Mouse (Mus musculus) E14TG2a.4 (cell line): ENCODE measurements around the gene Nudt3.

Experiments
- CTCF ChIP-seq: conservative IDR thresholded peaks from 2 replicates; pipeline ENCODE4 v1.5.1; 2014; ENCODE audit warnings: low read length
- POU5F1 ChIP-seq: IDR thresholded peaks from 2 replicates; pipeline ENCODE4 v1.6.1; 2014; ENCODE audit warnings: low read length, borderline replicate concordance

DNA sequence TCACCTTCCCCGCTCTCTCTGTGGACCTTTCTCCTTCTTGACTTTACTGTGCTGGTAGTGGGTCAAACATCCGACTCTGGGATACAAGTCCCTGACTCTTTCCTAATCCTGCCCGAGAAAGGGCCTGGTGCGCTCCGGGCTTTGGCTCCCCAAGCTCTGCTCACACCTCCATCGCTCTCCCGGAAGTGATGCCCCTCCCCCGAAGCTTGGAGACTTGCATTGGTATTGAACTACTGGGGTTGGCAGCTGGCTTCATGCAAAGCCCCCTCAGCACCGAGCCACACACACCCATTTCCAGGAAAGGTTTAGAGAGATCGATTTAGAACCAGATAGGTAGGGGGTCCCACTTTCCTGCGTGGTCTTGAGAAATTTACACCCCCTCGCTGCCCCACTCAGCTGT is 77.3 kb downstream of the Nudt3 start:
- TF ChIP-seq CTCF, result no peak
- TF ChIP-seq POU5F1, result no peak
